Mouse (Mus musculus): ENCODE measurements around the gene Hpca.

DNA sequence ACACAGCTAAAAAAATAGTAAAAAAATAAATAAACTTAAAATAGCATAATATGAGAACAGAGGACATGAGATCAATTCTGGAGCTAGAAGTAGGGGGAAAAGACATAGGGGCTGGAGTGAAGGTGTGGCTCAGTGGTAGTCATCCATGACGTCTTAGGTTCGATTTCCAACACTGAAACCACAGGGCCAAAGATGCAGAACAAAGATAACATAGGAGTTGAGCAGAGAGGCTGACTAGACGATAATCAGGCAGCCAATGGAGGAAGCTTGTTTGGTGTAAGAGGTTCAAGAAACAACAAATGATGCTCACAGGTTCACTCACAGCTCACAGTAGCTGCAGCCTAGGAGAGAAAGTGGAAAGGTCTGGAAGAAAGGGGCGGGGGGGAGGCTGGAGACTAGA, 19.0 kb upstream of the Hpca start:
- no peak for TF ChIP-seq CTCF (IDR thresholded peaks at IDR 0.05; ENCODE audit: low read depth, low read length)
- TF ChIP-seq EP300 (IDR thresholded peaks at IDR 0.05; ENCODE audit: insufficient read depth, low read depth, low read length), result no peak
